Mouse (Mus musculus): Measurements from ENCODE around the gene Serpinb7.

The Serpinb7 gene

GRCm38 (mm10) chr1:107399355-107399754 lies at the start of gene Serpinb7:
TSS of gene Serpinb7 (plus strand) at chr1:107399655.
- in situ Hi-C loops (cut with MboI, MseI): no loop called here

- in situ Hi-C loops (cut with MboI, MseI): no loop called here
Measured at GRCm38 (mm10) chr1:107350392-107350791, 49.1 kb upstream of the Serpinb7 start.

- in situ Hi-C loops (cut with MboI, MseI): no loop called here
Measured at GRCm38 (mm10) chr1:107351115-107351514, 48.3 kb upstream of the Serpinb7 start.

- in situ Hi-C loops (cut with MboI, MseI): no loop called here
Measured at GRCm38 (mm10) chr1:107353046-107353445, 46.4 kb upstream of the Serpinb7 start.

GRCm38 (mm10) chr1:107360898-107361297 lies 38.6 kb upstream of the Serpinb7 start, which contains the start of gene Serpinb11:
TSS of gene Serpinb11 (plus strand) at chr1:107361198.
- in situ Hi-C loops (cut with MboI, MseI): no loop called here

- in situ Hi-C loops (cut with MboI, MseI): no loop called here
Measured at GRCm38 (mm10) chr1:107365973-107366372, 33.5 kb upstream of the Serpinb7 start.

GRCm38 (mm10) chr1:107368944-107369343 lies 30.5 kb upstream of the Serpinb7 start:
- in situ Hi-C loops (cut with MboI, MseI): no loop called here

- in situ Hi-C loops (cut with MboI, MseI): no loop called here
Measured at GRCm38 (mm10) chr1:107376952-107377351, 22.5 kb upstream of the Serpinb7 start.

GRCm38 (mm10) chr1:107378368-107378767 lies 21.1 kb upstream of the Serpinb7 start:
- in situ Hi-C loops (cut with MboI, MseI): no loop called here

GRCm38 (mm10) chr1:107381491-107381890 lies 18.0 kb upstream of the Serpinb7 start:
- in situ Hi-C loops (cut with MboI, MseI): no loop called here

GRCm38 (mm10) chr1:107382404-107382803 lies 17.1 kb upstream of the Serpinb7 start:
- in situ Hi-C loops (cut with MboI, MseI): no loop called here

- in situ Hi-C loops (cut with MboI, MseI): no loop called here
Measured at GRCm38 (mm10) chr1:107384532-107384931, 14.9 kb upstream of the Serpinb7 start.

GRCm38 (mm10) chr1:107389753-107390152 lies 9.7 kb upstream of the Serpinb7 start:
- in situ Hi-C loops (cut with MboI, MseI): no loop called here

GRCm38 (mm10) chr1:107397481-107397880 lies 2.0 kb upstream of the Serpinb7 start:
- in situ Hi-C loops (cut with MboI, MseI): no loop called here

- in situ Hi-C loops (cut with MboI, MseI): no loop called here
Measured at GRCm38 (mm10) chr1:107402082-107402481, 2.6 kb downstream of the Serpinb7 start.

GRCm38 (mm10) chr1:107414650-107415049 lies 15.2 kb downstream of the Serpinb7 start:
- in situ Hi-C loops (cut with MboI, MseI): no loop called here

GRCm38 (mm10) chr1:107422487-107422886 lies 23.0 kb downstream of the Serpinb7 start:
- in situ Hi-C loops (cut with MboI, MseI): no loop called here

- in situ Hi-C loops (cut with MboI, MseI): no loop called here
Measured at GRCm38 (mm10) chr1:107431253-107431652, 31.8 kb downstream of the Serpinb7 start.

- in situ Hi-C loops (cut with MboI, MseI): no loop called here
Measured at GRCm38 (mm10) chr1:107435528-107435927, 36.1 kb downstream of the Serpinb7 start.

- in situ Hi-C loops (cut with MboI, MseI): no loop called here
Measured at GRCm38 (mm10) chr1:107439462-107439861, 40.0 kb downstream of the Serpinb7 start.

GRCm38 (mm10) chr1:107445352-107445751 lies 45.9 kb downstream of the Serpinb7 start:
- in situ Hi-C loops (cut with MboI, MseI): no loop called here

GRCm38 (mm10) chr1:107447228-107447931 lies 47.9 kb downstream of the Serpinb7 start:
- in situ Hi-C loops (cut with MboI, MseI): no loop called here

GRCm38 (mm10) chr1:107479909-107480308 lies 80.5 kb downstream of the Serpinb7 start:
- in situ Hi-C loops (cut with MboI, MseI): loop anchor here (5.0 to 25.0 kb wide), 4 partner anchors 235 to 1543 kb away; no protein-coding TSS in a partner anchor
